Mouse (Mus musculus): ENCODE measurements around the gene Fam241b.

GRCm38 (mm10) chr10:62127711-62128231 is 15.9 kb downstream of the Fam241b start:
- TF ChIP-seq GATA1 (IDR thresholded peaks at IDR 0.05; ENCODE audit: borderline replicate concordance, low read length) (no peak), FLI1 (IDR thresholded peaks at IDR 0.05; ENCODE audit: low read length) (no peak)

All from megakaryocyte, embryonic 14.5 days (primary cell).